Mouse (Mus musculus) urinary bladder, postnatal 10 days (tissue): ENCODE data around the gene D5Ertd579e.

ENCODE experiments used
- DNase-seq: peaks from one replicate; pipeline ENCODE4 v3.0.0; 2022; ENCODE audit warnings: low spot score

D5Ertd579e gene

DNA sequence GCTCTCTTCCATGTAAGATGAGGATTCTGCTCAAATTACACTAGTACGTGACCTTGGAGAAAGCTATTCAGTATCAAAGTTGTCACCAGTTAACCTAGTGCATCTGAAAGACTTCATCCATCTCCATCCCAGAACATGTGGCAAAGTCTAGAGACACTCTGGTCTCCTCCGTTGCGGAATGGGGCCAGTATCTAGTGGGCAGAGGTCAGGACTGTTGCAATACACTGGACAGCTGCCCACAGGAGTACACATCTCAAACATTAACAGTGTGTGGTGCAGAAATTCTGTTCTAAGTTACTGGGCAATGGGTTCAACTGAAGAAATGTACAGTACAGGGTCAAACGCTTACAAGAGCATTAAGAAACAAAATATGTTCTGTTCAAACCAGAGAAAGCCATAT is 127.7 kb downstream of the D5Ertd579e start:
- no peak for DNase-seq

- no peak for DNase-seq
Observed at GRCm38 (mm10) chr5:36567627-36568026, 128.2 kb downstream of the D5Ertd579e start.

DNA sequence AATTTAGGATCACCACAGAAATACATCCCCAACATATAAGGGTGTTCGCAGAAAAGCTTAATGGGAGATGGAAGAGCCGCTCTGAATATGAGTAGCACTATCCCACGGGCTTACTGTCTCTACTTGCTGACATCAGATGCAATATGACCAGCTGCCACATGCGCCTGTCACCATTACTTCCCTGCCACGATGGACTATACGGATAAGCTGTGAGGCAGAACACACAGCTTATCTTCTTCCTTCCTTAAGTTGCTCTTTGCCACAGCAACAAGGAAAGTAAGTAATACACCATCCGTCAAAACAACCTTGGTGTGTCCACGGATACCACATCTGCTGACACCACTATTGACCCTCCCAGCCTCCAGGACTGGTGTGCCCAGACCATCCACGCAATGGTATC is 131.3 kb downstream of the D5Ertd579e start:
- no peak for DNase-seq

- DNase-seq, result no peak
Observed at GRCm38 (mm10) chr5:36563741-36564140, 132.1 kb downstream of the D5Ertd579e start.

DNA sequence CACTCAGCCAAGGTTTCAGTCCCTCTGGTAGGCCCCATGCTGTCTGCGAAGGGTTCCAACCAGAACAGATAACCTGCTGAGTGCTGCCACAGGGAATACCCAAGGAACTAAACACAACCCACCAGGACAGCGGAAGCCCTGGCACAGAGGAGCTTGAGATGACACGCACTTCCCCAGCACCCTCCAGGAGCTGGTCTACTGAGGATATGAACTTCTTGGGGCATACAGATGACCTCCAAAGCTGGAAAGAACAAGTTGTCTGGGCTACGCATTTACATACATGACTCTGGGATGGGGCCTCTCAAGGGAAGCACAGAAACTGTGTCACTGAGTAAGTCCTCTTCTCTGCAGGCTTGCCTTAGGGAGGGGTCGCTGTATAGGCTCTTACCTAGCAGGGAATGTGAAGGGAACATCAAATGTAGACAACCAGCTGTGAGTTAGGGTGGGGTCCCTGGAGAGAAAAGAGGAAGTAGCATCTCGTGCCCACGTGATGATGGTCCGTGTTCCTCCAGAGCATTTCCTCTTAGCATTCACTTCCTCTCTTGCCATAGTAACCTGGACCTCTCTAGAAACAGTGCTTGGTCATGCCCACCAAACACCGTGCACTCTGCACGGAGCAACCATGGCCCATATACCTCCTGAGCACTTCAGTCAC is 132.9 kb downstream of the D5Ertd579e start:
- DNase-seq, result no peak

GRCm38 (mm10) chr5:36561509-36561908 is 134.3 kb downstream of the D5Ertd579e start:
- DNase-seq, result no peak

GRCm38 (mm10) chr5:36560490-36560889 is 135.3 kb downstream of the D5Ertd579e start:
- no peak for DNase-seq

GRCm38 (mm10) chr5:36559510-36560235 is 136.2 kb downstream of the D5Ertd579e start:
- DNase-seq, result no peak

DNA sequence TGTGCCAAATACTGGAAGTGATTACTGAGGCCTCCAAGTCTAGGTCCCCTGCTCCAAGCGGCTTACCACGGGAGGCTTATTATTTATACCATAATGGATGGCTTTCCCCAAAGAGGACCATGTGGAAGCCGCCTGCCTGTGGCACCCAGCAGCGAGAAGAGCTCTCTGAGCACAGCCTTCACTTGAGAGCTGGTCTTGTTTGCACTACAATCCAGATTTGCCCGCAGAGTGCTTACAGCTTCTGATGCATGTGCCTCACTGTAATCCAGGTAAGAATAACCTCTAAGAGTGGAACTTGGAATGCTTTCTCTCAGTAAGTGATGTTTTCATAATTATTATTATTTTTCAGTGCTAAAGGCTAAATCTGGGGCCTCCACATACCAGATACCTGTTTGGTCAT is 136.7 kb downstream of the D5Ertd579e start:
- no peak for DNase-seq

DNA sequence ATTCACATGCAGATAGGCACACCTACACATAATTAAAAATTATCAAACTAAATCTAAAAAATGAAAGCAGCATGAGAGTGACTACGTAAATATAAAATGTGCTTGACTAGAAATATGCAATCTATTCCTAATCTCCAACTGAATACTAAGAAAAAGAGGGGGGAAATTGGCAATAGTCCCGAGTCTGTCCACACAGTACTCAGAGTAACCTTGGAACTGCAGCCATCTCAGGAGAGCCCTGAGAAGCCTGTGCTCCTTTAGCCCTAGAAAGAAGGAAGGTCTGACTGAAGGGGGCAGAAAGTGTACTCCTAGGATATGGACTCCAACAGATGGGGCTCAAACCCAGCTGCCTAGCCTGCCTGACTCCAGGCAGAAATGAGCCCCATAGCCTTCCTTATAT is 137.3 kb downstream of the D5Ertd579e start:
- no peak for DNase-seq

GRCm38 (mm10) chr5:36557584-36558308 is 138.1 kb downstream of the D5Ertd579e start:
- no peak for DNase-seq

- DNase-seq, result no peak
Observed at GRCm38 (mm10) chr5:36556906-36557305, 138.9 kb downstream of the D5Ertd579e start.

DNA sequence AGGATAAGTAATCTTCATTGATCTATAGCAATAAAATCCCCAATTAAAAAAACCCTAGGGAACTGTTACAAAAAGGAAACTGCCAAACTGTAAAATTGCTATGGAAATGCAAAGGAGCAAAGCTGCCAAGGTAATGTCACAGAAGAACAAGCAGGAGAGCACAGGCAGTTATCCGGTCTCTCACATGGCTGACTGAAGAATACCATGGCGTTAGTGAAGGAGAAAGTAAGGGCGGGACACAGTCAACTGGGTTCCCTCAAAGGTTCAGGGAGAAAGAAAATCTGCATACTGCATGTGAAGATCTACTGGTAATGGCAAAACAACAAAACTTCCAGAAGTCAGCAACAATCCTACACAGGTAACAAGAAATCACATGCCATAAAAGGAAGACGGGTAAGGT is 139.5 kb downstream of the D5Ertd579e start:
- no peak for DNase-seq

DNA sequence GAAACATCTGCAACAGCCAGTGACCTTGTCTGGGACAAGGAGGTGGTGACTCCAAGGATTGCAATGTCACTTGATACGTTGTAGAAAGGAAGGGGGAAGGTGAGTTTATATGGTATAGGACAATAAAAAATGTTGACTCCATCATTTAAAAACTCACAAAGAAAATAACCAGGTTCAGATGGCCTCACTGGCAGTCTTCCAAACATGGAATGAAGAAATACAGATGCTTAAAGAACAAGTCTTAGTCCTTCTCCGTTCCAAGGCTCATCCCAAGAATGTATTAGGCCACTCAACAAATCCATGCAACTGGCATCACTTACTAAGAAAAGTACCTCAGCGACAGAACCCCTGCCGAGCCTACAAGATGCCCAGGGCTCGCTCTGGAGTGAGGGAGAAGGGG is 141.3 kb downstream of the D5Ertd579e start:
- no peak for DNase-seq

GRCm38 (mm10) chr5:36553886-36554285 is 141.9 kb downstream of the D5Ertd579e start:
- DNase-seq, result no peak

- no peak for DNase-seq
Observed at GRCm38 (mm10) chr5:36553056-36553606, 142.7 kb downstream of the D5Ertd579e start.

DNA sequence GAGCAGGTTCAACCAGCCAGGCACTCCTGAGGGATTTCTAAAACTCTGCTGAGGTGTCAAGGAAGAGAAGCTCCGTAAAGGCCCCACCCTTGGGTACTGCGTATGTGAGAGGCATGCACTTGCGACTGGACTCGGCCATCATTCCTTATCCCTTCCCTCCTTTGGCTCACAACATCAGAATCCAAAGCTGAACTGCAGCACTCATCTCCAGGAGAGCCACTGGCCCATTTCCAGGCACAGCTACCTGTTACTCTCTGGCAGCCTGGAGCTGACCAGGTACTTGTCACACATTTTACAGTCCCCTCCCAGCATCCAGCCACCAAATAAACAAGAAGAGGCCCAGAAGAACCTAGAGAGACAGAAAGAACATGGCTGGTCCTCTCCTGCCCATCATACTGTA is 143.4 kb downstream of the D5Ertd579e start:
- DNase-seq, result no peak
